Mouse (Mus musculus): Measurements from ENCODE around the gene Sco1. TPM values are rescaled to one million over a fixed set of nuclear protein-coding genes. Genes with fewer than 3 reads are reported as not detected.
A peak's percentile ranks its signal among the peaks of the same experiment; 100 is the strongest.
"Not testable (repeated sequence)": the region's sequence is repeated elsewhere in the genome, so short reads cannot be mapped to it uniquely, and the experiment has no call there.

Sco1 gene
- polyA plus RNA-seq, 1 experiment from 2014 or later: 15.7 TPM

DNA sequence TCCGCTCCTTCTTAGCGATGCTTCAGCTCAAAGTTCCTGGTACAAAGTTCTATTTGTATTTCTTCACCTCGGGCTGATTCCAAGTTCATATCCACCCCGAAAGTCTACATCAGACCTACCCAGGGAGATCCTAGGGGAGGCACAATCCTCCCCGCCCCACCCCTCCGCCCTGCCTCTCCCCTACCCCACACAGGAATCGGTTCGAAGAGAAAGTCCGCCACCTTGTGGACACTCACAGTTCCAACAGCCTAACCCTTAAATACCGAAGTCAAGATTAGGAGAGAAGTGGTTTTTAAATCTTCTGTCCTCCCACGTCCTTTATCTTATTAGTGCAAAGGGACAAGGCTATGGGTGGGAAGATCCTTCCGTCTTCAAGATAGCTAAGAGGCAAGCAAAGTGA lies 31.5 kb upstream of the Sco1 start:
- ATAC-seq (ENCODE audit: low read depth): no peak

DNA sequence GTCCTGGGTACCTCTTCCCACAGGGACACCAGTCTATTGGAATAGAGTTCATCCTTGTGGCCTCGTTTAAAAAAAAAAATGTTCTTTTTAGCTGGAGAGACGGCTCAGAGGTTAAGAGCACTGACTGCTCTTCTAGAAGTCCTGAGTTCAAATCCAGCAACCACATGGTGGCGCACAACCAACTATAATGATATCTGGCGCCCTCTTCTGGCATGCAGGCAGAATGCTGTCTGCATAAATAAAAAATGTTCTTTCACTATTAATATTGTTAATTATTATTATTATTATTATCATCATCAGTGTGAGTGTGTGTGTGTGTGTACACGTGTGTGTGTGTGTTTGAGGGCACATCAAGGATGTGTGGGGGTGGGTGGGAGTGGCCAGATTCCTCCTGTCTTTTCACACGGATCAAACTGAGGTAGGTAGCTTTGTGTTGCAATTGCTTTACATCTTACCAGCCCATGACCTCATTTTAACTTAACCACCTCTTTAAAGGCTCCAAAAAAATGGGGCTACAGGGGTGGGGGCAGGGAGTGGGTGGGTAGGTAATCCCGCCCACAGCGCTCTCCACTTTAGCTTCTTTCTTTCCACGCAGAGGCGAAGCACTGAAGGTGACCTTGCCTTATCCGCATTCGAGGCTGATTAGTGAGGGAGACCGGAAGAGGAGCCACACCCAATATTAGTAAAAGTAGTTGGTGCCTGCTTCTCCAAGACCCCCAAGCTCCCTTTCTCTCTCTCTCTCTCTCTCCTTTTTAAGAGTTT lies 29.9 kb upstream of the Sco1 start:
- H3K4me2 ChIP-seq (ENCODE audit: low read depth, low read length): no peak overlapping the region
- no peak overlapping the region for H3K9ac ChIP-seq (replicated peaks; ENCODE audit: low read depth, low read length)
- no peaks in the 10 kb centered on the region for H3K36me3 ChIP-seq (ENCODE audit: control insufficient read depth, insufficient read depth, low read length)
- H3K27me3 ChIP-seq (ENCODE audit: control insufficient read depth, insufficient read depth, low read length): no peaks in the 10 kb centered on the region
- WGBS: 91% methylated on average over 13 of the region's 13 CpGs
- no peaks in the 10 kb centered on the region for H3K9me3 ChIP-seq (ENCODE audit: control insufficient read depth, low read length)
- H3K4me3 ChIP-seq (ENCODE audit: low read depth, low read length): no peak overlapping the region
- no peak overlapping the region for H3K27ac ChIP-seq (ENCODE audit: low read depth, low read length)
- ATAC-seq (ENCODE audit: low read depth): no peak
- no peaks in the 10 kb centered on the region for H3K4me1 ChIP-seq (ENCODE audit: control insufficient read depth, insufficient read depth, low read length)

More for the DNA sequence above, 31.5 kb upstream of the Sco1 start:
- Histone ChIP-seq H3K36me3 (ENCODE audit: control insufficient read depth, insufficient read depth, low read length) (no peaks in the 10 kb centered on the region), H3K9ac (replicated peaks; ENCODE audit: low read depth, low read length) (no peak overlapping the region), H3K4me2 (ENCODE audit: low read depth, low read length) (peak overlapping the region; percentile 21; the same call in 1 of the 2 replicates), H3K9me3 (ENCODE audit: control insufficient read depth, low read length) (no peaks in the 10 kb centered on the region), H3K27ac (ENCODE audit: low read depth, low read length) (no peak overlapping the region), H3K27me3 (ENCODE audit: control insufficient read depth, insufficient read depth, low read length) (no peaks in the 10 kb centered on the region), H3K4me3 (ENCODE audit: low read depth, low read length) (no peak overlapping the region), H3K4me1 (ENCODE audit: control insufficient read depth, insufficient read depth, low read length) (no peaks in the 10 kb centered on the region)
- 4% methylated on average over 12 of the region's 12 CpGs for WGBS

DNA sequence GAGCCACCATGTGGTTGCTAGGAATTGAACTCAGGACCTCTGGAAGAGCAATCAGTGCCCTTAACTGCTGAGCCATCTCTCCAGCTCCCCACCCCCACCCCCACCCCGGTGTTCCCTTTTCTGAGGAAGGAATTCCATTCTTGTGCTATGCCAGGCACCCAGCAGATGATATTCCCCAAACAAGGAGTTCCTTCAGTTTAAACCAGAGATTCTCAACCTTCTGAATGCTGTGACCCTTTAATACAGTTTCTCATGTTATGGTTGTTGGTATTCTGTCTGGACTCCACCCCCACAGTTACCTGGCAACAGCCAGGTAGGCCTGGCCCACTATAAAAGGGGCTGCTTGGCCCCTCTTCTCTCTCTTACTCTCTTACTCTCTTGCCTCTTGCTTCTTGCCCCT lies 29.3 kb upstream of the Sco1 start:
- not testable (repeated sequence) for H3K4me3 ChIP-seq (ENCODE audit: low read depth, low read length); H3K9me3 ChIP-seq (ENCODE audit: control insufficient read depth, low read length)
- WGBS: 45% methylated on average over 1 of the region's 1 CpGs

DNA sequence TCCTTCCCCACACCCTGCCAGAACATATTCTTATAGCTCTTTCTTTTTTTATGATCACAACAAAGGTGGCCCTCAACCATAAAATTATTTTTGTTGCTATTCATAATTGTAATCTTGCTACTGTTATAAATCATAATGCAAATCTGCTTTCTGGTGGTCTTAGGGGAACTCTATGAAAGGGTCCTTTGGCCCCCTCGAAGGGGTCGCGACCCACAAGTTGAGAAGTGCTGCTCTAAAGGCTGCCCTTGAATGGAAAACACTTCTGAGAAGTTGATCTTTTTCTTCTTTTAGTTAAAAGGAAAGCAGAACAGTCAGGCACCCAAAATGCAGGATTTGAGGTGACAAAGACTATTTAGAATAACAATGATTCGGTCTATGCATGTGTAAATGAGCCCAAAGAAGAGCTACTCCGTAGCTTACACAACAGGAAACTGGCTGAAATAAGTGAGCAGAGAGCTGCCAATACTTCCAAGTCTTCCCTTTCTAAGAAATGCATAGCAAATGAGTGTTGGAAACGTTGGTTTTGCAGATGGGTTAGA lies 28.6 kb upstream of the Sco1 start:
- no peak overlapping the region; the same call in 1 of the 2 replicates for H3K4me2 ChIP-seq (ENCODE audit: low read depth, low read length)
- H3K9ac ChIP-seq (replicated peaks; ENCODE audit: low read depth, low read length): no peak overlapping the region
- H3K4me3 ChIP-seq (ENCODE audit: low read depth, low read length): no peak overlapping the region
- H3K36me3 ChIP-seq (ENCODE audit: control insufficient read depth, insufficient read depth, low read length): no peaks in the 10 kb centered on the region
- 24% methylated on average over 6 of the region's 6 CpGs for WGBS
- no peaks in the 10 kb centered on the region for H3K27me3 ChIP-seq (ENCODE audit: control insufficient read depth, insufficient read depth, low read length)
- H3K9me3 ChIP-seq (ENCODE audit: control insufficient read depth, low read length): no peaks in the 10 kb centered on the region
- no peak for ATAC-seq (ENCODE audit: low read depth)
- no peak overlapping the region for H3K27ac ChIP-seq (ENCODE audit: low read depth, low read length)
- H3K4me1 ChIP-seq (ENCODE audit: control insufficient read depth, insufficient read depth, low read length): no peaks in the 10 kb centered on the region

More for the DNA sequence above, 29.3 kb upstream of the Sco1 start:
- not testable (repeated sequence) for H3K4me1 ChIP-seq (ENCODE audit: control insufficient read depth, insufficient read depth, low read length); ATAC-seq (ENCODE audit: low read depth); H3K27ac ChIP-seq (ENCODE audit: low read depth, low read length); H3K27me3 ChIP-seq (ENCODE audit: control insufficient read depth, insufficient read depth, low read length); H3K4me2 ChIP-seq (ENCODE audit: low read depth, low read length); H3K9ac ChIP-seq (replicated peaks; ENCODE audit: low read depth, low read length); H3K36me3 ChIP-seq (ENCODE audit: control insufficient read depth, insufficient read depth, low read length)

DNA sequence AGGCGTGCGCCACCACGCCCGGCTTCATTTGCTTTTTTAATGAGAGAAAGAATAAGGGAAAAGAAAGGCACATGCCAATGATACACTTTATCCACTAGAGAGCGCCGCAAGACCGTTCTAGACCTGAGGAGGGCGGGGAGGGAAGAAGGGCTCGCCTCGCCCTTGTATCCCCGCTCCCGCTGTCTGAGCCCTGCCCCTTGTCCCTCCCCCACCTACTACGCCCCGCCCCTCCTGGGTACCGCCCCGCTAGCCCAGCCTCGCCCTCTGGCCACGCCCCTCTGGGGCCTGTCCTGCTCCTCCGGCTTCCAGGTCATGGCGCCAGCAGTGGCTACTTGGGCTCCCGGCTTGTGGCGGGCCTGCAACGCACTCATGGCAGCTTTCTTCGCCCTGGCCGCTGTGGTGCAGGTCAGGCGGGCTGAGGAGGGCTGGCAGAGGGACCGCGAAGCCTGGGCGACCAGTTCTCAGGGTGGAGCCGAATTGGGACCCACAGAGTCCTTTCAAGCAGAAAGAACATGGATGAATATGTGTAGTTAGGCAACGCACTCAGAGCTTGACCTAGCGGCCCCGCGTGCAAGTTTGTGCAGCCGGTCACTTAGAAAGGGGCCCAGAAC lies 27.5 kb upstream of the Sco1 start, which contains the start of gene Tmem220:
Gene Tmem220 (plus strand): TSS at position 288 of the 611 bp plus-strand sequence.
- WGBS: 2% methylated on average over 35 of the region's 35 CpGs
- H3K27ac ChIP-seq (ENCODE audit: low read depth, low read length): no peak within 1 kb of the TSS; the same call in 1 of the 2 replicates

DNA sequence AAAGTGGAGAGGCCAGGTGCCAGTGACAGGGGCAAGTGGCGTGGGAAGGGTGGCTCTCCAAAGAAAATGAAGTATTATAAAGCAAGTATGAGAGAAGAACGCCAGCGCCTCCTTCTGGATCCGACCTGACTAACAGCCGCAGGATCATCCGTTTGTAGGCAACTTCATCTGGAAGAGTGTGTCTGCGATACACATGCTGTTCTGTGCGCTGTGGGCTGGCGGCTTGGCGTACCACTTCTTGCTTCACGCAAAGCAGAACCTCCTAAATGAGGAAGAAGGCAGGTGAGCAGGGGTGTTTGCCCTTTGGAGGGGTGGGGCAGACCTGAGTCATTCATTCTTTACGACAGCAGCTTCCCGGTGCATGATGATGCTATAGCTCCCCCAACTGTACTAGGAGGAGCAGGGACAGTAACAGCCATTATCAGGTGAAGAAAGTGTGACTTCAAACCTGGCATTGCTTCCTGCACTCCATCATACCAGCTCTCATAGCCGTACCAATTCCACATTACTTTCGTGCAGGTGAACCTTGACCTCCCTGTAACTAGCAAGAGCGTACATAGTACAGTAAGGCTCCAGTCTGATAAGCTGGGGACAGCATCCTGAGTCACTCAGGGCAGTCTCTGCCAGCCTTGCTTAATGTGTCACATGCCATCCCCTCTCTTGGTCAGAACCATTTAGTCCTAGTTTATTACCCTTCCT lies 21.4 kb upstream of the Sco1 start:
- 60% methylated on average over 16 of the region's 16 CpGs for WGBS
- Histone ChIP-seq H3K4me1 (ENCODE audit: control insufficient read depth, insufficient read depth, low read length) (no peaks in the 10 kb centered on the region), H3K36me3 (ENCODE audit: control insufficient read depth, insufficient read depth, low read length) (no peaks in the 10 kb centered on the region), H3K27ac (ENCODE audit: low read depth, low read length) (no peak overlapping the region), H3K27me3 (ENCODE audit: control insufficient read depth, insufficient read depth, low read length) (no peaks in the 10 kb centered on the region), H3K9me3 (ENCODE audit: control insufficient read depth, low read length) (no peaks in the 10 kb centered on the region), H3K4me2 (ENCODE audit: low read depth, low read length) (no peak overlapping the region), H3K4me3 (ENCODE audit: low read depth, low read length) (no peak overlapping the region), H3K9ac (replicated peaks; ENCODE audit: low read depth, low read length) (no peak overlapping the region)
- ATAC-seq (ENCODE audit: low read depth): no peak

More for the DNA sequence above, 27.5 kb upstream of the Sco1 start, which contains the start of gene Tmem220:
- peak; percentile 96 for ATAC-seq (ENCODE audit: low read depth)
- Histone ChIP-seq H3K9me3 (ENCODE audit: control insufficient read depth, low read length) (no peaks in the 10 kb centered on the region), H3K4me1 (ENCODE audit: control insufficient read depth, insufficient read depth, low read length) (no peaks in the 10 kb centered on the region), H3K36me3 (ENCODE audit: control insufficient read depth, insufficient read depth, low read length) (no peaks in the 10 kb centered on the region), H3K9ac (replicated peaks; ENCODE audit: low read depth, low read length) (peak within 1 kb of the TSS; percentile 46), H3K27me3 (ENCODE audit: control insufficient read depth, insufficient read depth, low read length) (no peaks in the 10 kb centered on the region), H3K4me2 (ENCODE audit: low read depth, low read length) (peak within 1 kb of the TSS; percentile 48), H3K4me3 (ENCODE audit: low read depth, low read length) (peak within 1 kb of the TSS; percentile 34)

DNA sequence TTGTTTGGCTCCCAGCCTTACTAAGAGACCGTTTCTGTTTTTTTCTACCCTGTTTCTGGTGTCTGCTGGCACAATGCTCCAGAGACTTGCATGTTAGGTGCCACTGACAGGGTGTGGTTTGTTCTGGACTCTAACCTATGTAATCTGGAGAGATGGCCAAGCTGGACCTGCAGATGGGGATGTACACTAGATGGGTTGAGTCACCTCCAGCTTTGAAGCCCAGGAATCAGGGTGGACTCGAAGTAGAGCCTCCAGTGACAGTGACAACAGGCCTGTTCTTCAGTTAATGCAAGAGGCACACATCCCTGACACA lies 20.9 kb upstream of the Sco1 start:
- Histone ChIP-seq H3K4me2 (ENCODE audit: low read depth, low read length) (no peak overlapping the region), H3K27ac (ENCODE audit: low read depth, low read length) (no peak overlapping the region), H3K9ac (replicated peaks; ENCODE audit: low read depth, low read length) (no peak overlapping the region), H3K27me3 (ENCODE audit: control insufficient read depth, insufficient read depth, low read length) (no peaks in the 10 kb centered on the region), H3K9me3 (ENCODE audit: control insufficient read depth, low read length) (no peaks in the 10 kb centered on the region), H3K36me3 (ENCODE audit: control insufficient read depth, insufficient read depth, low read length) (no peaks in the 10 kb centered on the region), H3K4me1 (ENCODE audit: control insufficient read depth, insufficient read depth, low read length) (no peaks in the 10 kb centered on the region), H3K4me3 (ENCODE audit: low read depth, low read length) (no peak overlapping the region)
- WGBS: 38% methylated on average over 2 of the region's 2 CpGs
- ATAC-seq (ENCODE audit: low read depth): no peak

DNA sequence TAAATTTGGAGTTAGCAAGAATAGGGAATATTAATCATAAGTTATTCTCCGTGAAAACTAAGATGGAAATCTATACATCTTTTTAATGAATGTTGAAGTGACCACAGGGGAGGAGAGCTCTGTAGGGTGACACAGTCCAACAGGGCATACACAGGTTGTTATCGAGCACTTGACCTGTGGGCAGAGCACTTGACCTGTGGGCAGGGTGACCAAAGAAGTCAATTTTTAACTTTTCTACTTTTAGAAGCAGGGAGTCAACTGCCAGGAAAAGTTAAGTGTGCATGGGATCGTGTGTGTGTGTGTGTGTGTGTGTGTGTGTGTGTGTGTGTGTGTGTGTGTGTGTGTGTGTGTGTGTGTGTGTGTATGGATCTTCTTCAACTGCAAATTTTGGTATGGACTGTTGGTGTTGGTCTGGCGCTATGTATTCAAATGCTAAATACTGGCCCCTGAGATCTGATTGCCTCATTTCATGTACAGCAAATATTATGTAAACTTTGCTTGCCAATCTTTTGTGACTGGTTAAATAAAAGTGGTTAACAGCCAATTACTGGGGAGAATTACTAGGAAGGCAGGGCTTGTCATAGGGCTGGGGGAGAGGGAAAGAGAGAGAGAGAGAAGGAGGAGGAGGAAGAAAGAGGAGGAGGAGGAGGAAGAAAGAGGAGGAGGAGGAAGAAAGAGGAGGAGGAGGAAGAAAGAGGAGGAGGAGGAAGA lies 17.5 kb upstream of the Sco1 start:
- H3K27me3 ChIP-seq (ENCODE audit: control insufficient read depth, insufficient read depth, low read length): no peaks in the 10 kb centered on the region
- 0 out of 2 replicates have a peak, but pooled peaks cover 3% of the 10 kb centered on the region for H3K36me3 ChIP-seq (ENCODE audit: control insufficient read depth, insufficient read depth, low read length)
- H3K4me1 ChIP-seq (ENCODE audit: control insufficient read depth, insufficient read depth, low read length): no peaks in the 10 kb centered on the region
- H3K9ac ChIP-seq (replicated peaks; ENCODE audit: low read depth, low read length): no peak overlapping the region
- H3K9me3 ChIP-seq (ENCODE audit: control insufficient read depth, low read length): no peaks in the 10 kb centered on the region
- H3K4me3 ChIP-seq (ENCODE audit: low read depth, low read length): no peak overlapping the region
- H3K4me2 ChIP-seq (ENCODE audit: low read depth, low read length): no peak overlapping the region
- ATAC-seq (ENCODE audit: low read depth): no peak
- 90% methylated on average over 4 of the region's 4 CpGs for WGBS
- no peak overlapping the region for H3K27ac ChIP-seq (ENCODE audit: low read depth, low read length)

Data from neural tube, embryonic 14.5 days (tissue).